Comparison of ENCODE assay signal across 13 mouse cellular contexts in the genomic region with DNA sequence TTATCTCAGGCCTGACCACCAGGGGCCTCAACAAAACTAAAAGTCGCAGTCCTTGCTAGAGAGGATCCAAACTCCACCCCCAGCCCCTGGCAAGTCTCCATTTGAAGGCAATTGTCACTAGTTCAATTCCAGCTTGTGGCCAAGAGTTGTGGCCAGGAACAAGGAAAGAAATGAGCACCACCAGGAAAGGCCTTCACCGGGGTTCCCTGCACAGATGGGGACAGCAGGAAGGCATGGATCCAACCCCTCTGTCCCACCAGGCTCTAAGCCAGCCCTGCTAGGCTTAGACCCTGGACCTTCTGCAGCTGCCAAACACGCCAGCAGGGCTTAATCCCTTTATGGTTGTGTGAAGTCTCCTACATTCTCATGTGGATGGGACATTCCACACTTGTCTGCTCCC.
"Had no signal": no experiment of that assay in that cellular context is flagged by ENCODE, and none has a peak within 500 bp of the region (broad histone marks: within the 10 kb centered on the region; RNA-seq: fewer than 3 reads in every experiment).

No protein-coding gene starts in this region.

- H3K4me1 ChIP-seq: stomach, embryonic 15.5 days had no signal

- H3K27ac ChIP-seq: limb, embryonic 12.5 days; liver, embryonic 14.5 days; midbrain, embryonic 12.5 days; stomach, embryonic 15.5 days had no signal

- H3K36me3 ChIP-seq: limb, embryonic 12.5 days; midbrain, embryonic 12.5 days; stomach, embryonic 15.5 days had no signal

- H3K4me2 ChIP-seq: limb, embryonic 12.5 days; midbrain, embryonic 12.5 days; stomach, embryonic 15.5 days had no signal

- H3K9me3 ChIP-seq: limb, embryonic 12.5 days; midbrain, embryonic 12.5 days; stomach, embryonic 15.5 days had no signal

- DNase-seq: kidney, adult 8-10 months; kidney, postnatal 25 days; liver; lung, adult 2 months; lung, postnatal 36 days; right cerebral cortex, postnatal 14 days; thymus, postnatal 36 days had no signal

- H3K9ac ChIP-seq: limb, embryonic 12.5 days; liver, embryonic 14.5 days; midbrain, embryonic 12.5 days; stomach, embryonic 15.5 days had no signal

- H3K4me3 ChIP-seq: limb, embryonic 12.5 days; midbrain, embryonic 12.5 days; stomach, embryonic 15.5 days had no signal

- ATAC-seq: lung, postnatal 0 days; midbrain, embryonic 16.5 days had no signal
